Mouse (Mus musculus) MEL (cell line): ENCODE measurements around the gene Tprg. TPM values are rescaled to one million over a fixed set of nuclear protein-coding genes. Genes with fewer than 3 reads are reported as not detected.

Source experiments
- DNase-seq: peaks from one replicate; pipeline ENCODE4 v3.0.0; 2011; ENCODE audit warnings: low read depth, low spot score
- H3K27ac ChIP-seq: 2 replicates; pipeline ENCODE4 v1.5.1; 2012; ENCODE audit warnings: low read depth, mild to moderate bottlenecking, control low read depth, low read length, moderate library complexity; ENCODE audit not compliant: control insufficient read depth
- H3K27me3 ChIP-seq, 2 experiments: fragments of 150-350 bp in 1 of 2; sonication (generic) in 1 of 2; 2 replicates each; pipeline ENCODE4 v1.6.1; 2012; ENCODE audit warnings: low read length in 2 of 2, mild to moderate bottlenecking in 2 of 2, improper control_type of control experiment in 1 of 2, moderate library complexity in 1 of 2; ENCODE audit not compliant: insufficient read depth in 2 of 2, control insufficient read depth in 1 of 2
- H3K36me3 ChIP-seq, 2 experiments: 2 replicates each; pipeline ENCODE4 v1.6.1; 2012 to 2014; ENCODE audit warnings: low read length in 2 of 2, improper control_type of control experiment in 1 of 2, inconsistent platforms in 1 of 2, mild to moderate bottlenecking in 1 of 2; ENCODE audit not compliant: insufficient read depth in 2 of 2, control insufficient read depth in 1 of 2
- H3K4me1 ChIP-seq, 2 experiments: fragments of 150-350 bp in 1 of 2; sonication (generic) in 1 of 2; 2 replicates each; pipeline ENCODE4 v1.6.1; 2012; ENCODE audit warnings: low read length in 2 of 2, improper control_type of control experiment in 1 of 2, mild to moderate bottlenecking in 1 of 2; ENCODE audit not compliant: insufficient read depth in 2 of 2, control insufficient read depth in 1 of 2
- H3K4me3 ChIP-seq, 2 experiments: fragments of 150-350 bp in 1 of 2; sonication (generic) in 1 of 2; 2 replicates each; pipeline ENCODE4 v1.5.1; 2012; ENCODE audit warnings: low read depth in 2 of 2, low read length in 2 of 2, mild to moderate bottlenecking in 2 of 2, moderate library complexity in 2 of 2, control low read depth in 1 of 2, improper control_type of control experiment in 1 of 2; ENCODE audit not compliant: control insufficient read depth in 1 of 2, insufficient read depth in 1 of 2
- H3K79me2 ChIP-seq: 2 replicates; pipeline ENCODE4 v1.6.1; 2012; ENCODE audit warnings: mild to moderate bottlenecking, low read length, moderate library complexity; ENCODE audit not compliant: control insufficient read depth, poor library complexity, insufficient read depth
- H3K9ac ChIP-seq: 2 replicates; pipeline ENCODE4 v1.6.1; 2012; ENCODE audit warnings: low read depth, mild to moderate bottlenecking, control low read depth, low read length, moderate library complexity; ENCODE audit not compliant: control insufficient read depth, poor library complexity, severe bottlenecking
- H3K9me3 ChIP-seq: fragments of 150-350 bp; sonication (generic); replicated peaks from 2 replicates; pipeline ENCODE4 v1.6.1; 2012; ENCODE audit warnings: mild to moderate bottlenecking, low read length, improper control_type of control experiment, moderate library complexity; ENCODE audit not compliant: insufficient read depth
- CHD2 ChIP-seq: IDR thresholded peaks from 2 replicates; pipeline ENCODE4 v1.6.1; 2011; ENCODE audit warnings: low read length, improper control_type of control experiment
- CTCF ChIP-seq, 3 experiments: IDR thresholded peaks in 2 of 3; conservative IDR thresholded peaks in 1 of 3; 2 replicates each; pipeline ENCODE4 v1.5.1; 2011 to 2012; ENCODE audit warnings: low read length in 3 of 3, low read depth in 2 of 3, mild to moderate bottlenecking in 2 of 3, improper control_type of control experiment in 1 of 3, inconsistent platforms in 1 of 3, mixed read lengths in 1 of 3, moderate library complexity in 1 of 3; ENCODE audit not compliant: control insufficient read depth in 1 of 3, insufficient read depth in 1 of 3, poor library complexity in 1 of 3, severe bottlenecking in 1 of 3
- ETS1 ChIP-seq: IDR thresholded peaks from 2 replicates; pipeline ENCODE4 v1.6.1; 2012; ENCODE audit warnings: low read depth, mild to moderate bottlenecking, inconsistent platforms, low read length, improper control_type of control experiment, moderate library complexity
- GABPA ChIP-seq: IDR thresholded peaks from 2 replicates; pipeline ENCODE4 v1.6.1; 2012; ENCODE audit warnings: low read depth, mild to moderate bottlenecking, inconsistent platforms, low read length, improper control_type of control experiment, moderate library complexity
- GATA1 ChIP-seq: IDR thresholded peaks from 2 replicates; pipeline ENCODE4 v1.6.1; 2011; ENCODE audit warnings: low read depth, low read length, improper control_type of control experiment
- HCFC1 ChIP-seq: IDR thresholded peaks from 2 replicates; pipeline ENCODE4 v1.6.1; 2012; ENCODE audit warnings: low read depth, mild to moderate bottlenecking, inconsistent platforms, low read length, improper control_type of control experiment, moderate library complexity
- JUND ChIP-seq: IDR thresholded peaks from 2 replicates; pipeline ENCODE4 v1.6.1; 2011; ENCODE audit warnings: low read depth, mild to moderate bottlenecking, improper control_type of control experiment, low read length
- MAX ChIP-seq: IDR thresholded peaks from 2 replicates; pipeline ENCODE4 v1.6.1; 2011; ENCODE audit warnings: low read length, improper control_type of control experiment
- MAZ ChIP-seq: IDR thresholded peaks from 2 replicates; pipeline ENCODE4 v1.6.1; 2012; ENCODE audit warnings: low read depth, mild to moderate bottlenecking, inconsistent platforms, low read length, improper control_type of control experiment
- MEF2A ChIP-seq: IDR thresholded peaks from 2 replicates; pipeline ENCODE4 v1.6.1; 2014; ENCODE audit warnings: low read depth, mild to moderate bottlenecking, inconsistent platforms, low read length, improper control_type of control experiment; ENCODE audit not compliant: poor library complexity, insufficient replicate concordance, severe bottlenecking; ENCODE audit errors: extremely low read depth
- MXI1 ChIP-seq: IDR thresholded peaks from 2 replicates; pipeline ENCODE4 v1.6.1; 2011; ENCODE audit warnings: mild to moderate bottlenecking, low read depth, low read length, improper control_type of control experiment
- NELFE ChIP-seq: IDR thresholded peaks from 2 replicates; pipeline ENCODE4 v1.6.1; 2011; ENCODE audit warnings: low read depth, low read length, improper control_type of control experiment
- NRF1 ChIP-seq: IDR thresholded peaks from 2 replicates; pipeline ENCODE4 v1.6.1; 2014; ENCODE audit warnings: low read depth, mild to moderate bottlenecking, inconsistent platforms, low read length, improper control_type of control experiment, moderate library complexity; ENCODE audit not compliant: poor library complexity, insufficient read depth, severe bottlenecking
- POLR2AphosphoS2 ChIP-seq: IDR thresholded peaks from 2 replicates; pipeline ENCODE4 v1.6.1; 2011; ENCODE audit warnings: low read length, improper control_type of control experiment
- POLR2AphosphoS5 ChIP-seq: IDR thresholded peaks from 2 replicates; pipeline ENCODE4 v1.6.1; 2012; ENCODE audit warnings: low read depth, borderline replicate concordance, mild to moderate bottlenecking, inconsistent platforms, low read length, moderate library complexity, mixed read lengths
- SIN3A ChIP-seq: IDR thresholded peaks from 2 replicates; pipeline ENCODE4 v1.6.1; 2012; ENCODE audit warnings: low read length, improper control_type of control experiment, inconsistent platforms
- TAL1 ChIP-seq: IDR thresholded peaks from 2 replicates; pipeline ENCODE4 v1.6.1; 2012; ENCODE audit warnings: mild to moderate bottlenecking, inconsistent platforms, low read length, moderate library complexity, mixed read lengths
- TCF12 ChIP-seq: IDR thresholded peaks from 2 replicates; pipeline ENCODE4 v1.6.1; 2014; ENCODE audit warnings: low read depth, mild to moderate bottlenecking, inconsistent platforms, low read length, improper control_type of control experiment, moderate library complexity
- USF2 ChIP-seq, 2 experiments: IDR thresholded peaks; 2 replicates each; pipeline ENCODE4 v1.6.1; 2011 to 2012; ENCODE audit warnings: improper control_type of control experiment in 2 of 2, low read length in 2 of 2, borderline replicate concordance in 1 of 2, inconsistent platforms in 1 of 2, low read depth in 1 of 2, mild to moderate bottlenecking in 1 of 2; ENCODE audit not compliant: insufficient read depth in 1 of 2
- ZC3H11A ChIP-seq: IDR thresholded peaks from 2 replicates; pipeline ENCODE4 v1.6.1; 2012; ENCODE audit warnings: low read depth, mild to moderate bottlenecking, inconsistent platforms, low read length, improper control_type of control experiment
- ZNF384 ChIP-seq: IDR thresholded peaks from 2 replicates; pipeline ENCODE4 v1.6.1; 2012; ENCODE audit warnings: low read depth, mild to moderate bottlenecking, inconsistent platforms, low read length, improper control_type of control experiment
- polyA plus RNA-seq, 2 experiments: library from polyadenylated mRNA; stranded (reverse) in 1 of 2; unstranded in 1 of 2; fragments of >175 nt in 1 of 2; fragments of >200 nt in 1 of 2; gene quantifications; 2 replicates each; pipeline versions ENCODE4 v1.2.1 to v1.2.4; 2012; ENCODE audit warnings: low replicate concordance in 2 of 2, low read depth in 1 of 2; ENCODE audit not compliant: insufficient read length in 2 of 2, insufficient read depth in 1 of 2, missing spikeins in 1 of 2
- total RNA-seq: library from RNA; depleted of rRNA; stranded (reverse); fragments of 300-350 nt; gene quantifications from 2 replicates; pipeline ENCODE4 v1.2.3, GENCODE M21; 2012

The Tprg gene
- total and polyA plus RNA-seq, 3 experiments: not detected

- no peaks in the 10 kb centered on the region for H3K27me3 ChIP-seq
- H3K36me3 ChIP-seq: no peaks in the 10 kb centered on the region
- no peaks in the 10 kb centered on the region for H3K79me2 ChIP-seq
- no peaks in the 10 kb centered on the region for H3K4me1 ChIP-seq
- H3K9me3 ChIP-seq: no peaks in the 10 kb centered on the region
- no peak for DNase-seq
- no peak overlapping the region for H3K4me3 ChIP-seq
- TF ChIP-seq ZNF384 (no peak), NELFE (no peak), TAL1 (no peak), SIN3A (no peak), GATA1 (no peak), ZC3H11A (no peak), JUND (no peak), TCF12 (no peak), POLR2AphosphoS5 (no peak), MXI1 (no peak), GABPA (no peak), POLR2AphosphoS2 (no peak), CTCF (IDR thresholded peaks at IDR 0.05 in 2 of 3, conservative IDR thresholded peaks at IDR 0.05 in 1 of 3; ENCODE audit: control insufficient read depth in 1 of 3, insufficient read depth in 1 of 3, low read depth in 2 of 3, low read length in 3 of 3, poor library complexity in 1 of 3, severe bottlenecking in 1 of 3) (no peak), HCFC1 (no peak), MEF2A (no peak), USF2 (IDR thresholded peaks at IDR 0.05; ENCODE audit: borderline replicate concordance in 1 of 2, insufficient read depth in 1 of 2, low read depth in 1 of 2, low read length in 2 of 2) (no peak), MAZ (no peak)
- no peak overlapping the region for H3K9ac ChIP-seq
- H3K27ac ChIP-seq: no peak overlapping the region
These were observed 39.1 kb downstream of the Tprg start for GRCm38 (mm10) chr16:25325631-25326238.

GRCm38 (mm10) chr16:25333279-25334219 is 46.9 kb downstream of the Tprg start:
- no peak for TF ChIP-seq GABPA
- no peak for TF ChIP-seq ZNF384
- TF ChIP-seq ETS1: no peak
- no peak for TF ChIP-seq NRF1
- TF ChIP-seq CHD2: no peak
- no peak for TF ChIP-seq NELFE
- no peak for TF ChIP-seq MAX
- TF ChIP-seq SIN3A: no peak
- TF ChIP-seq USF2 (IDR thresholded peaks at IDR 0.05; ENCODE audit: borderline replicate concordance in 1 of 2, insufficient read depth in 1 of 2, low read depth in 1 of 2, low read length in 2 of 2): no peak
- H3K27ac ChIP-seq: no peak overlapping the region
- no peak overlapping the region for H3K9ac ChIP-seq
- H3K4me1 ChIP-seq: no peaks in the 10 kb centered on the region
- no peaks in the 10 kb centered on the region for H3K79me2 ChIP-seq
- H3K9me3 ChIP-seq: no peaks in the 10 kb centered on the region
- no peaks in the 10 kb centered on the region for H3K36me3 ChIP-seq
- no peak for DNase-seq
- no peaks in the 10 kb centered on the region for H3K27me3 ChIP-seq
- H3K4me3 ChIP-seq: no peak overlapping the region
